Mouse (Mus musculus) lung, postnatal 0 days (tissue): ENCODE measurements around the gene Prelid1.

Source experiments
- CTCF ChIP-seq: IDR thresholded peaks from 2 replicates; pipeline ENCODE4 v1.5.1; 2016; ENCODE audit warnings: antibody characterized with exemption, mild to moderate bottlenecking
- EP300 ChIP-seq: IDR thresholded peaks from 2 replicates; pipeline ENCODE4 v1.6.1; 2016; ENCODE audit warnings: antibody characterized with exemption, mild to moderate bottlenecking, control low read depth

- TF ChIP-seq CTCF, result no peak
- TF ChIP-seq EP300, result no peak
These were observed 17.2 kb downstream of the Prelid1 start for GRCm38 (mm10) chr13:55337341-55337975.
